Mouse (Mus musculus) bone marrow macrophage, adult 2 months (primary cell): ENCODE results near the gene Gm853.

Source experiments
- CTCF ChIP-seq: IDR thresholded peaks from 2 replicates; pipeline ENCODE4 v1.5.1; 2012; ENCODE audit warnings: low read depth, mild to moderate bottlenecking, low read length, moderate library complexity
- POLR2A ChIP-seq: IDR thresholded peaks from 2 replicates; pipeline ENCODE4 v1.6.1; 2012; ENCODE audit warnings: mild to moderate bottlenecking, low read depth, low read length, borderline replicate concordance

DNA sequence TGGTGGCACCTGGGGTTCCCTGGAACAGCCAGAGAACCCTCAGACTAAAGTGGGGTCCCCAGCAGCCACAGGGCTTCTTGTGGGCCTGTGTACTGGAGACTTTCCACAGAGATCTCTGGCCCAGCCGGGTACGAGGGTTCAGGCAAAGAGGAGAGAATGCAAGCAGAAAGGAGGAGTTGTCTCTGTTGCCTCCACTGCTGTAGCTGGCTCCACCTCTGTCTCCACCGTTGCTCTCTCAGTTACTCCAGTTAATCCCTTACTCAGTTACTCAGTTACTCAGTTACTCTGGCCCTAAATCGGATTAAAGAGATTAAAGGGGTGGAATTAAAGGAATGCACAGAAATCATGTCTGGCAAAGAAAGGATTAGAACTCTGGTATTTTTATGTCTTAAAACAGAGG lies at the start of gene Gm853:
- no peak for TF ChIP-seq CTCF
- TF ChIP-seq POLR2A = no peak
